ENCODE assay signal across 10 mouse cellular contexts in the genomic region with DNA sequence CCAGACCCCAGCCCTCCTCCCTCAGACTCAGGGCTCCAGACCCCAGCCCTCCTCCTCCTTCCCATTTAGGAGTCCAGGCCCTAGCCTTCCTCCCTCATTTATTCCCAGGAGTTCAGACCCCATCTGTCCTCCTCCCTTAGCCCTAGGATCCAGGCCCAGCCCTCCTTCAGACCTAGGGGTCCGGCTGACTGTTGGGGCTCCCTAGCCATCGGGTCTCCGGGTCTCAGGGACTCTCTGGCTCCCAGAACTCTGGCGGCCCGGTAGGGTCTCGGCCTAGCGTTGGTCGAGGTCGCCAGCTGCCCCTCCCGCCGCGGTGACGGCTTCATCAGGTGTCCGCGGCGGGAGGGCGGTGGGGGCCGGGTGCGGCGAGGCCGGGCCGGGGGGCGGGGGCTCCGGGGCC. TPM values are rescaled to one million over a fixed set of nuclear protein-coding genes. Genes with fewer than 3 reads are reported as not detected.
DNase-seq lines count a peak whose midpoint lies in the region; ATAC-seq and TF ChIP-seq lines count a peak whose summit lies in the region.
"Had no signal": no experiment of that assay in that cellular context is flagged by ENCODE, and none has a peak within 500 bp of the region (broad histone marks: within the 10 kb centered on the region; RNA-seq: fewer than 3 reads in every experiment).

No protein-coding gene starts in this region.

- no peak for DNase-seq in kidney, adult 2 months
- no peak for DNase-seq in kidney, postnatal 10 days
- peak; percentile 91 for DNase-seq in midbrain, embryonic 11.5 days (ENCODE audit: low spot score, missing footprints)
- no peak for DNase-seq in T-cell, adult 2 months (ENCODE audit: low spot score)
- DNase-seq in adrenal gland, postnatal 10 days: no peak
- no peak for DNase-seq in yolk sac, embryonic 10.5 days (ENCODE audit: low spot score)
- DNase-seq: cerebellum, adult 11-12 months had no signal

- H3K27me3 ChIP-seq in kidney, adult 2 months (replicated peaks; ENCODE audit: control insufficient read depth, insufficient read depth, low read length): no peaks in the 10 kb centered on the region; the same call in 1 of the 2 replicates
- peaks cover 84% of the 10 kb centered on the region for H3K27me3 ChIP-seq in hindbrain, embryonic 13.5 days
- H3K27me3 ChIP-seq in midbrain, embryonic 11.5 days (ENCODE audit: control insufficient read depth, insufficient read depth, low read length): peaks cover 50% of the 10 kb centered on the region

- no peak for TF ChIP-seq POLR2A in kidney, adult 2 months (IDR thresholded peaks at IDR 0.05; ENCODE audit: low read depth, low read length)

- H3K27ac ChIP-seq in kidney, adult 2 months (ENCODE audit: insufficient read depth, low read depth, low read length): no peak overlapping the region
- H3K27ac ChIP-seq in brown adipose tissue, adult 24 weeks (replicated peaks; ENCODE audit: low read depth, low read length): no peak overlapping the region
- H3K27ac ChIP-seq in hindbrain, embryonic 13.5 days: no peak overlapping the region
- no peak overlapping the region for H3K27ac ChIP-seq in midbrain, embryonic 11.5 days (ENCODE audit: low read depth, low read length)

- ATAC-seq in hindbrain, embryonic 13.5 days (ENCODE audit: low FRiP score): peak; percentile 26; the same call in 1 of the 2 replicates
- no peak for ATAC-seq in midbrain, embryonic 11.5 days (ENCODE audit: low FRiP score)

- H3K4me3 ChIP-seq in kidney, adult 2 months (ENCODE audit: insufficient read depth, low read depth, low read length): peak overlapping the region; percentile 13; the same call in 1 of the 2 replicates
- peak overlapping the region; percentile 28; the same call in 1 of the 2 replicates for H3K4me3 ChIP-seq in brown adipose tissue, adult 24 weeks (ENCODE audit: insufficient read depth, low read depth, low read length)
- peak overlapping the region; percentile 31 for H3K4me3 ChIP-seq in hindbrain, embryonic 13.5 days
- H3K4me3 ChIP-seq in midbrain, embryonic 11.5 days (ENCODE audit: low read depth, low read length): peak overlapping the region; percentile 34

- no peaks in the 10 kb centered on the region for H3K4me1 ChIP-seq in kidney, adult 2 months (ENCODE audit: control insufficient read depth, insufficient read depth, low read length)
- H3K4me1 ChIP-seq in brown adipose tissue, adult 24 weeks (ENCODE audit: control insufficient read depth, insufficient read depth, insufficient read length, low read length): no peaks in the 10 kb centered on the region
- peaks cover 62% of the 10 kb centered on the region for H3K4me1 ChIP-seq in hindbrain, embryonic 13.5 days (replicated peaks)
- H3K4me1 ChIP-seq in midbrain, embryonic 11.5 days (ENCODE audit: control insufficient read depth, insufficient read depth, low read length): peaks cover 29% of the 10 kb centered on the region

- no peaks in the 10 kb centered on the region for H3K36me3 ChIP-seq in kidney, adult 2 months (ENCODE audit: control insufficient read depth, insufficient read depth, low read length)
- H3K36me3 ChIP-seq in hindbrain, embryonic 13.5 days: no peaks in the 10 kb centered on the region
- H3K36me3 ChIP-seq in midbrain, embryonic 11.5 days (ENCODE audit: control insufficient read depth, insufficient read depth, low read length): no peaks in the 10 kb centered on the region

- WGBS in kidney, adult 2 months: 7% methylated on average over 23 of the region's 24 CpGs
- 2% methylated on average over 17 of the region's 24 CpGs for WGBS in hindbrain, embryonic 13.5 days
- WGBS in midbrain, embryonic 11.5 days: 0% methylated on average over 24 of the region's 24 CpGs

- H3K9me3 ChIP-seq in hindbrain, embryonic 13.5 days: no peaks in the 10 kb centered on the region
- H3K9me3 ChIP-seq in midbrain, embryonic 11.5 days (ENCODE audit: control insufficient read depth, low read length): no peaks in the 10 kb centered on the region

- TF ChIP-seq CTCF in kidney, adult 2 months (conservative IDR thresholded peaks at IDR 0.05; ENCODE audit: insufficient read depth, insufficient read length, low read depth, low read length): no peak

- H3K4me2 ChIP-seq in hindbrain, embryonic 13.5 days: peak overlapping the region; percentile 54
- H3K4me2 ChIP-seq in midbrain, embryonic 11.5 days: peak overlapping the region; percentile 55

- H3K9ac ChIP-seq in hindbrain, embryonic 13.5 days: peak overlapping the region; percentile 53; the same call in 1 of the 2 replicates
- peak overlapping the region; percentile 58 for H3K9ac ChIP-seq in midbrain, embryonic 11.5 days (ENCODE audit: low read length)

RNA-seq across cellular contexts. Expression of a gene that starts 9.7 kb away (rescaled TPM):
- polyA plus RNA-seq in kidney, adult 2 months (2012; rRNA removed): not detected in 2 replicates
- not detected in 2 replicates for polyA plus RNA-seq in brown adipose tissue, adult 24 weeks (2012; ENCODE audit: insufficient read depth, insufficient read length, missing spikeins)
- polyA plus RNA-seq in hindbrain, embryonic 13.5 days (2015; fragmentation: Nextera tagmentation; extraction: Ambion mirVana): 5.1 and 5.8 TPM in 2 replicates
- polyA plus RNA-seq in midbrain, embryonic 11.5 days (2014; fragmentation: Nextera tagmentation; extraction: Ambion mirVana): 2.0 and 2.2 TPM in 2 replicates
- not detected for total RNA-seq in adrenal gland, postnatal 10 days (2021)
- total RNA-seq: neutrophil, adult 5-6 weeks had no signal

RNA-seq across cellular contexts. Expression of a gene that starts 18.6 kb away (rescaled TPM):
- polyA plus RNA-seq in kidney, adult 2 months (2012; rRNA removed): 549 and 618 TPM in 2 replicates
- 236 and 245 TPM in 2 replicates for polyA plus RNA-seq in brown adipose tissue, adult 24 weeks (2012; ENCODE audit: insufficient read depth, insufficient read length, missing spikeins)
- 220 and 226 TPM in 2 replicates for polyA plus RNA-seq in hindbrain, embryonic 13.5 days (2015; fragmentation: Nextera tagmentation; extraction: Ambion mirVana)
- 108 and 110 TPM in 2 replicates for polyA plus RNA-seq in midbrain, embryonic 11.5 days (2014; fragmentation: Nextera tagmentation; extraction: Ambion mirVana)
- 100 to 1,000 TPM; 222 to 234 TPM for total RNA-seq in adrenal gland, postnatal 10 days (2021)

RNA-seq across cellular contexts. Expression of a gene that starts 51.3 kb away (rescaled TPM):
- polyA plus RNA-seq in kidney, adult 2 months (2012; rRNA removed): 92.6 and 111 TPM in 2 replicates
- polyA plus RNA-seq in brown adipose tissue, adult 24 weeks (2012; ENCODE audit: insufficient read depth, insufficient read length, missing spikeins): 26.1 and 28.4 TPM in 2 replicates
- polyA plus RNA-seq in hindbrain, embryonic 13.5 days (2015; fragmentation: Nextera tagmentation; extraction: Ambion mirVana): 56.0 and 56.4 TPM in 2 replicates
- polyA plus RNA-seq in midbrain, embryonic 11.5 days (2014; fragmentation: Nextera tagmentation; extraction: Ambion mirVana): 37.7 and 38.1 TPM in 2 replicates
- total RNA-seq in adrenal gland, postnatal 10 days (2021): 100 to 1,000 TPM in 1 of 2 experiments, 10 to 100 TPM in 1; 93.0 to 137 TPM

RNA-seq across cellular contexts. Expression of a gene that starts 51.8 kb away (rescaled TPM):
- polyA plus RNA-seq in kidney, adult 2 months (2012; rRNA removed): 1.4 and 1.8 TPM in 2 replicates
- polyA plus RNA-seq in brown adipose tissue, adult 24 weeks (2012; ENCODE audit: insufficient read depth, insufficient read length, missing spikeins): 4.8 and 5.9 TPM in 2 replicates
- polyA plus RNA-seq in hindbrain, embryonic 13.5 days (2015; fragmentation: Nextera tagmentation; extraction: Ambion mirVana): 253 and 258 TPM in 2 replicates
- 34.4 and 36.0 TPM in 2 replicates for polyA plus RNA-seq in midbrain, embryonic 11.5 days (2014; fragmentation: Nextera tagmentation; extraction: Ambion mirVana)
- 10 to 100 TPM; 26.2 to 42.2 TPM for total RNA-seq in adrenal gland, postnatal 10 days (2021)

RNA-seq across cellular contexts. Expression of a gene that starts 56.8 kb away (rescaled TPM):
- polyA plus RNA-seq in kidney, adult 2 months (2012; rRNA removed): 2.0 and 27.1 TPM in 2 replicates
- polyA plus RNA-seq in brown adipose tissue, adult 24 weeks (2012; ENCODE audit: insufficient read depth, insufficient read length, missing spikeins): 0.71 and 0.96 TPM in 2 replicates
- polyA plus RNA-seq in hindbrain, embryonic 13.5 days (2015; fragmentation: Nextera tagmentation; extraction: Ambion mirVana): 0.35 and 0.38 TPM in 2 replicates
- 0.12 and 0.14 TPM in 2 replicates for polyA plus RNA-seq in midbrain, embryonic 11.5 days (2014; fragmentation: Nextera tagmentation; extraction: Ambion mirVana)
- total RNA-seq in adrenal gland, postnatal 10 days (2021): 1 to 10 TPM; 9.6 to 9.8 TPM
